Mouse (Mus musculus) brain, embryonic 14.5 days (tissue): ENCODE measurements around the gene Gm17482.

Experiments used
- CTCF ChIP-seq: fragments of 200-500 bp; IDR thresholded peaks from 2 replicates; pipeline ENCODE4 v1.5.1; 2012; ENCODE audit warnings: inconsistent platforms, mild to moderate bottlenecking, moderate library complexity, borderline replicate concordance; ENCODE audit not compliant: insufficient read depth, insufficient read length; ENCODE audit errors: extremely low read depth
- POLR2A ChIP-seq: fragments of 200-500 bp; IDR thresholded peaks from 2 replicates; pipeline ENCODE4 v1.6.1; 2012; ENCODE audit warnings: mild to moderate bottlenecking, inconsistent platforms, borderline replicate concordance; ENCODE audit not compliant: poor library complexity, insufficient read depth, insufficient read length, severe bottlenecking; ENCODE audit errors: extremely low read depth

DNA sequence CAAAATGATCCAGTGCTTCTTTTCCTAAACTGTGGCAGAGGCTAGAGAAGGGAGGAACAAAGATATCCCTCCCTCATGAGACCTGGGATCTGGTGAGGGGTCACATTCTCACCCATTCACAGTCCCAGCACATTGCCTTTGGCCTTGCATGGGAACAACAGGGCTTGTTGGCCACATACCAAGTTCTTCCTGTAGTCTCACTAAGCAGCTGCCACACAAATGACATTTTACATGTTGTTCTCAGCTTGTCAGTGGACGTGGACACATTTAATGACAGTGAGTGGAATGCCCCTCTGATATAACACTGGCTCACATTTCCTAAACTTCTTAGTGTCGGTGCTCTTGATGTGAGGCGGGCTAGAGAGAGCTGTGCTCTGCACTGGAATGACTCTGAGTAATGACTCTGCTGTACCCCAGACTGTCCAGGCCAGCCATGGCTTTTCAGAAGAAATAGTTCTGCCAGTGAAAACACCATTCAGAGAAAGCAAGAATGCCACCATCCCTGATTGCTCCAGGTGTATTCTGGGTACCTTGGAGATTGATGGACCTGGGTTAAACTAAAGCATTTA lies 14.1 kb downstream of the Gm17482 start:
- no peak for TF ChIP-seq CTCF
- no peak for TF ChIP-seq POLR2A
